Mouse (Mus musculus): ENCODE measurements around the gene Lefty1.

DNA sequence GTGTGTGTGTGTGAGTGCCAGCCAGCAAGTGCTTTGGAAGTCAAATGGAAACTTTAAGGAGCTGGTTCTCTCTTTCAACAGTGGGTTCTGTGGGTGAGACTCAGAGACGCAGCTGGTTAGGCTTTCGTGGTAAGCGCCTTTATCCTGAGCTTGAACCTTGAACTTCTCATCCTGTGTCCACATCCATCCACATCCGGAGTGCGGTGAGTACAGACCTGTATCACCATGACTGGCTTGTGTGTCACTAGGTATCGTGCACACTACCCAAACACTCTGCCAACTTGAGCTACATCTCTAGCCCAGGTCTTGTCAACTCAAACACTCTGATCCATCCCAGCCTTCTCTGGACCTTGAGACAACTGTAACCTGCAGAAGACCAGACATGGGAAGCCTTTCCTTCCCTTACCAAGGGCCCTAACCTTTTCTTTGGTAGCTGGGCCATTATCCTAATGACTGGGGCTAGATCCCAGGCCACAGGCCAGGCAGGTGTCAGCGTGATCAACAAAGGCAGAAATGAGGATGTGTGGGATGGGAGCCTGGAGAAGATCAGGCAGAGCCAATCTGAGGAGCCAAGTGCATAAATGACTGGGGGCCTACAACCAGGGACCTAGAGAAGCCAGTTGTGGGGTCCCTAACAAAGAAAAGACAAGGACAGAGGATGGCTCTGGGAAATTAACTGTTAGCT, 6.1 kb downstream of the Lefty1 start:
- TF ChIP-seq CTCF (IDR thresholded peaks at IDR 0.05; ENCODE audit: borderline replicate concordance, insufficient read depth, low read length) (no peak), POLR2A (IDR thresholded peaks at IDR 0.05; ENCODE audit: low read depth, low read length) (no peak)

All from embryonic fibroblast, embryonic 13.5 days (primary cell).